Mouse (Mus musculus) embryonic facial prominence, embryonic 10.5 days (tissue): ENCODE data around the gene Sf3a3. TPM values are rescaled to one million over a fixed set of nuclear protein-coding genes. Genes with fewer than 3 reads are reported as not detected.
A peak's percentile ranks its signal among the peaks of the same experiment; 100 is the strongest.
"Not testable (repeated sequence)": the region's sequence is repeated elsewhere in the genome, so short reads cannot be mapped to it uniquely, and the experiment has no call there.

Experiments used
- DNase-seq: peaks from one replicate; pipeline ENCODE4 v3.0.0-alpha.2; 2017; ENCODE audit warnings: low spot score
- H3K27ac ChIP-seq: fragments of 300-500 bp; sonication (generic); replicated peaks from 2 replicates; pipeline ENCODE4 v1.5.1; 2016; ENCODE audit warnings: mild to moderate bottlenecking
- H3K27me3 ChIP-seq: fragments of 300-500 bp; sonication (generic); replicated peaks from 2 replicates; pipeline ENCODE4 v1.6.1; 2016; ENCODE audit warnings: low read depth, mild to moderate bottlenecking; ENCODE audit not compliant: poor library complexity, severe bottlenecking
- H3K36me3 ChIP-seq: fragments of 300-500 bp; sonication (generic); replicated peaks from 2 replicates; pipeline ENCODE4 v1.6.1; 2016; ENCODE audit warnings: mild to moderate bottlenecking, moderate library complexity
- H3K4me1 ChIP-seq: fragments of 300-500 bp; sonication (generic); 2 replicates; pipeline ENCODE4 v1.6.1; 2016
- H3K4me3 ChIP-seq: fragments of 300-500 bp; sonication (generic); 2 replicates; pipeline ENCODE4 v1.5.1; 2016; ENCODE audit warnings: mild to moderate bottlenecking, moderate library complexity
- H3K9me3 ChIP-seq: fragments of 300-500 bp; sonication (generic); 2 replicates; pipeline ENCODE4 v1.6.1; 2016; ENCODE audit warnings: mild to moderate bottlenecking
- WGBS: fragments of 180-500 bp; shearing (Covaris S2); methylation state at CpG from one replicate; pipeline ENCODE4 v1.1.7; 2016; 5-methylcytosine and 5-hydroxymethylcytosine counted together
- polyA plus RNA-seq: library from polyadenylated mRNA; unstranded; fragments of >200 nt; fragmentation: Nextera tagmentation; extraction: Ambion mirVana; gene quantifications from 2 replicates; pipeline ENCODE4 v1.2.1, GENCODE M21; 2016

The Sf3a3 gene
- polyA plus RNA-seq, 1 experiment from 2014 or later: 265 TPM

- H3K4me1 ChIP-seq: peaks cover 80% of the 10 kb centered on the region
- peak overlapping the region; percentile 98 for H3K27ac ChIP-seq
- no peaks in the 10 kb centered on the region for H3K9me3 ChIP-seq
- H3K4me3 ChIP-seq: peak overlapping the region; percentile 95
- DNase-seq: no peak
- H3K27me3 ChIP-seq: peaks cover 8% of the 10 kb centered on the region; the same call in 1 of the 2 replicates
- 39% methylated on average over 5 of the region's 5 CpGs for WGBS
- peaks cover 18% of the 10 kb centered on the region for H3K36me3 ChIP-seq
These were observed 12.7 kb upstream of the Sf3a3 start for GRCm38 (mm10) chr4:124701916-124702315.

- peak overlapping the region; percentile 92 for H3K27ac ChIP-seq
- no peaks in the 10 kb centered on the region for H3K9me3 ChIP-seq
- H3K4me1 ChIP-seq: peaks cover 95% of the 10 kb centered on the region
- WGBS: 27% methylated on average over 2 of the region's 2 CpGs
- H3K27me3 ChIP-seq: peaks cover 8% of the 10 kb centered on the region; the same call in 1 of the 2 replicates
- H3K4me3 ChIP-seq: peak overlapping the region; percentile 48
- peaks cover 28% of the 10 kb centered on the region for H3K36me3 ChIP-seq
- peak; percentile 20 for DNase-seq
These were observed 11.2 kb upstream of the Sf3a3 start for GRCm38 (mm10) chr4:124703406-124703805.

- H3K4me1 ChIP-seq: peaks cover 99% of the 10 kb centered on the region
- peak overlapping the region; percentile 48 for H3K4me3 ChIP-seq
These were observed 10.4 kb upstream of the Sf3a3 start for GRCm38 (mm10) chr4:124703881-124704796.

GRCm38 (mm10) chr4:124704797-124705474, 9.6 kb upstream of the Sf3a3 start:
- Histone ChIP-seq H3K27ac (peak overlapping the region; percentile 92), H3K27me3 (0 out of 2 replicates have a peak, but pooled peaks cover 14% of the 10 kb centered on the region), H3K4me3 (peak overlapping the region; percentile 48), H3K9me3 (no peaks in the 10 kb centered on the region), H3K36me3 (peaks cover 28% of the 10 kb centered on the region), H3K4me1 (peaks cover 99% of the 10 kb centered on the region)
- peak; percentile 58 for DNase-seq
- WGBS: 15% methylated on average over 11 of the region's 11 CpGs

More at GRCm38 (mm10) chr4:124703881-124704796, 10.4 kb upstream of the Sf3a3 start:
- peak; percentile 55 for DNase-seq
- H3K27me3 ChIP-seq: 0 out of 2 replicates have a peak, but pooled peaks cover 8% of the 10 kb centered on the region
- H3K27ac ChIP-seq: peak overlapping the region; percentile 92
- H3K9me3 ChIP-seq: no peaks in the 10 kb centered on the region
- H3K36me3 ChIP-seq: peaks cover 28% of the 10 kb centered on the region
- WGBS: 4% methylated on average over 6 of the region's 6 CpGs

GRCm38 (mm10) chr4:124705661-124706269, 8.8 kb upstream of the Sf3a3 start:
- 88% methylated on average over 23 of the region's 23 CpGs for WGBS
- Histone ChIP-seq H3K27me3 (0 out of 2 replicates have a peak, but pooled peaks cover 14% of the 10 kb centered on the region), H3K27ac (peak overlapping the region; percentile 92), H3K4me3 (no peak overlapping the region), H3K36me3 (peaks cover 28% of the 10 kb centered on the region), H3K4me1 (peaks cover 99% of the 10 kb centered on the region), H3K9me3 (no peaks in the 10 kb centered on the region)
- DNase-seq: no peak

- not testable (repeated sequence) for H3K27me3 ChIP-seq, H3K9me3 ChIP-seq, DNase-seq, H3K4me3 ChIP-seq
- Histone ChIP-seq H3K27ac (peak overlapping the region; percentile 93), H3K36me3 (peaks cover 28% of the 10 kb centered on the region), H3K4me1 (peaks cover 81% of the 10 kb centered on the region)
- WGBS: 88% methylated on average over 25 of the region's 25 CpGs
These were observed 7.0 kb upstream of the Sf3a3 start for GRCm38 (mm10) chr4:124707381-124708199.

GRCm38 (mm10) chr4:124708200-124708517, 6.4 kb upstream of the Sf3a3 start:
- not testable (repeated sequence) for H3K27me3 ChIP-seq, DNase-seq, H3K9me3 ChIP-seq
- 26% methylated on average over 1 of the region's 1 CpGs for WGBS
- H3K4me3 ChIP-seq: peak overlapping the region; percentile 46
- peak overlapping the region; percentile 93 for H3K27ac ChIP-seq
- H3K4me1 ChIP-seq: peaks cover 76% of the 10 kb centered on the region
- H3K36me3 ChIP-seq: peaks cover 28% of the 10 kb centered on the region

GRCm38 (mm10) chr4:124708518-124709477, 5.8 kb upstream of the Sf3a3 start:
- 1% methylated on average over 41 of the region's 41 CpGs for WGBS
- H3K4me1 ChIP-seq: peaks cover 69% of the 10 kb centered on the region
- H3K4me3 ChIP-seq: peak overlapping the region; percentile 46
- H3K27ac ChIP-seq: peak overlapping the region; percentile 93
- H3K27me3 ChIP-seq: 0 out of 2 replicates have a peak, but pooled peaks cover 6% of the 10 kb centered on the region
- no peaks in the 10 kb centered on the region for H3K9me3 ChIP-seq
- DNase-seq: peak; percentile 97
- peaks cover 28% of the 10 kb centered on the region for H3K36me3 ChIP-seq

- 4% methylated on average over 18 of the region's 18 CpGs for WGBS
- Histone ChIP-seq H3K9me3 (no peaks in the 10 kb centered on the region), H3K36me3 (peaks cover 28% of the 10 kb centered on the region), H3K4me3 (peak overlapping the region; percentile 46), H3K4me1 (peaks cover 61% of the 10 kb centered on the region), H3K27me3 (0 out of 2 replicates have a peak, but pooled peaks cover 6% of the 10 kb centered on the region), H3K27ac (peak overlapping the region; percentile 93)
- DNase-seq: peak; percentile 68
These were observed 4.6 kb upstream of the Sf3a3 start for GRCm38 (mm10) chr4:124709961-124710446.

- Histone ChIP-seq H3K27ac (peak overlapping the region; percentile 93), H3K4me1 (peaks cover 59% of the 10 kb centered on the region)
- peak; percentile 47 for DNase-seq
These were observed 3.7 kb upstream of the Sf3a3 start for GRCm38 (mm10) chr4:124710776-124711291.

More at GRCm38 (mm10) chr4:124710776-124711291, 3.7 kb upstream of the Sf3a3 start:
- peak overlapping the region; percentile 46 for H3K4me3 ChIP-seq
- peaks cover 24% of the 10 kb centered on the region for H3K36me3 ChIP-seq
- H3K27me3 ChIP-seq: 0 out of 2 replicates have a peak, but pooled peaks cover 6% of the 10 kb centered on the region
- WGBS: 9% methylated on average over 5 of the region's 5 CpGs
- H3K9me3 ChIP-seq: no peaks in the 10 kb centered on the region
